Mouse (Mus musculus) T-helper 1 cell (primary cell): Measurements from ENCODE around the gene Rgs19.

Experiments
- in situ Hi-C: fragments of 300-600 bp; cut with MboI, MseI; formaldehyde crosslinking; loops from one replicate; pipeline ENCODE4 v1.15.1; 2025; ENCODE audit warnings: high pct_unique_total_duplicates

The Rgs19 gene

GRCm38 (mm10) chr2:181693339-181694280 is at the start of gene Rgs19:
Rgs19 (minus strand) TSS chr2:181693977.
- in situ Hi-C loops = loop anchor here (5.0 kb wide), 1 partner anchor 51 kb away; no protein-coding TSS in a partner anchor

DNA sequence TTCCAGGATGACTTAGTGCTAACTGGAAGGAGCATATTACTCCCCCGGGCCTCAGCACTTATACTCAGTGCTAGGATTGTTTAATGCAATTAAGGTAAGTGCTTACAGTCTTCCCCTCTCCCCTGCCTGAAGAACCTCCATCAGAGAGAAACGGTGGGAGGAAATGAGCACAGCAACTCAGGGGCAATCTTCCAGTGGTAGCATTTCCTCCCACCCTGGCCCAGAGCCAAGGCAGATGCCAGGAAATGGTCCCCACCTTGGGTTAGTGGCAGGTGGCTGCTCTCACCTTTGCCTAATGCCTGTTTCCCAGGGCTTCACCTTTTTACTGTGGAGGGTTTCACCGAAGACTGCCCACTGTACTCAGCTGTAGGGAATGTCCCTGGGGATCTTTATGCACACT is 36.3 kb upstream of the Rgs19 start:
- in situ Hi-C loops = no loop called here

DNA sequence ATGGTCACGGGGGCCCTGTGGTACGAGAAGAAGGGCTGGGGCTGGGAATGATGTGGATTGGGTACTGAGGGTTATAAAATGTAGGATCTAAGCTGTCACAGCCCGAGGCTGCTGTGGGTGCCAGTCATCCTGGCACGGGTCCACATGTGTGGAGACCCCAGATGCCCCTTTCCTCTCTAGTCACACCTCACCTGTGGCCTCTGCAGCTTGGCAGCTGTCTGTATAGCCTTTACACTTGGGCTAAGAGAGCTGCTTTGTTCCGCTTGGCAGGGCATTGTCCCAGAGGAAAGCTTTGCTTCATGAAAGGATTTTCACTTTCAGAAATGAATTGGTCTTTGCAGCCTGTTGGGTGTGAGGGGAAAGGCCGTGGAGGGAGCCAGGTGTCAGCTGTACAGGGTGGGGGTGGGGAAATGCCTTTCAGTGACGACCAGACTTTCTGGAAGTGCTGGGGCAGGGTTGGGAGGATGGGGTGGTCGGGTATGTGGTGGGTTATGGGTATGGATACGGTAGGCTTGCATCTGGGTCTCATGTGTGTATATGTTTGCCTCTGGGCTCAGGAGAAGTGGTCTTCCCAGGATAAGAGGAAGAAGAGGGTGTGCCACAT is 34.0 kb upstream of the Rgs19 start:
- in situ Hi-C loops = no loop called here

DNA sequence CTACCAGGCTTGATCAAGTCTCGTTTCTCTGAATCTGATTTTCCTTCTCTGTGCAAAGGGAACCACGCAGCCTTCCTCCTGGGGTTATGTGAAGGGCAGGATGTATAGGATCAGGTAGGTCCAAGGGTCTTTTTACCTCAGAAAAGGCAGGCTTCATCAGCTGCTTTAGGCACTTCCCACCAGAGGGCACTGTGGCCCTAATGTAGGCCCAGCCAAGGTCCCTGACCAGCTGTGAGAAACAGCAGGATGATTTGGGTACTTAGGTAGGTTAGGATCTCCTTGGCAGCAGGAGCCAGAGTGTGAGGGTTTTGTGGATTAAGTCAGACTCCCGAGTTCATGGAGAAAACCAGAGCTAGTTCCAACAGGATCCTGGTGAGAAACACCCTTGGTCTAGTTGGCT is 28.4 kb upstream of the Rgs19 start:
- in situ Hi-C loops = loop anchor here (5.0 kb wide), 2 partner anchors 40 to 145 kb away; partner anchors contain the start of gene Myt1

DNA sequence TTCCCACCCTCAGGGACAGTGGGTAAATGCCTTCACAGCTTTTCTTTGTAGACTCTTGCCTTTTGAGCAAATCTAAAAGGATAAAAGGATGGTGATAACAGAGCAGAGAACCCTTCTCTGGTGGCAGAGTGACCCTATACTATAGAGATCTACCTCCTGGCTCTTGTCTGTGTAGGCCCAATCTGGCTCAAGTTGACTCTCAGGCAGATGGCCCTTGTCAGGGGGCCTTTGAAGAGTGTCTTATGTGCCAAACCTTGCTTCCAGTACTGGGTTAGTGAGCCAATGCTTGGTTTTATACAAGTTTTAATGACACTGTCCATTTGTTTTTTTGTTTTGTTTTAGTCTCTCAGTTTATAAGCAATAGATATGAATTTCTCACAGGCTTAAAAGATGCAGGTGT is 27.4 kb upstream of the Rgs19 start:
- in situ Hi-C loops = loop anchor here (5.0 kb wide), 2 partner anchors 41 to 146 kb away; partner anchors contain the start of gene Myt1

DNA sequence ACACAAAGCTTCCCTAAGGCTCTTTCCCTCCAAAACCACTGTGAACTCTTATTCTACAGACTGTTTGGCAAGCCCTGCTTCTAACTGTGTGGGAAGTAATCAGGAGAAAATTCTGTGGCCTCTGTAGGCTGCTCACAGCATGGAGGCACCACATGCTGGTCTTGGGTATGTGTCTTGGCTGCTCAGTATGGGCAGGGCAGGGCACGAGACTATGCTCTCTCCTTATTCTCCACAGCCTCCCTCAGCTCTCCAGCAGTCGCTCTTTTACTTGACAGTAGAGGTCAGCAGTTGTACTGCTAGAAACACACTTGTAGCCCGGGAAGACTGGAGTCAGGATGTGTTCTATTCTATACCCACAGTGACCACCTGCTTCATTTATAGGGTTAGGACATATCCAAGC is 26.3 kb upstream of the Rgs19 start:
- in situ Hi-C loops = loop anchor here (5.0 kb wide), 2 partner anchors 42 to 147 kb away; partner anchors contain the start of gene Myt1

GRCm38 (mm10) chr2:181716991-181717390 is 23.2 kb upstream of the Rgs19 start:
- in situ Hi-C loops = no loop called here

DNA sequence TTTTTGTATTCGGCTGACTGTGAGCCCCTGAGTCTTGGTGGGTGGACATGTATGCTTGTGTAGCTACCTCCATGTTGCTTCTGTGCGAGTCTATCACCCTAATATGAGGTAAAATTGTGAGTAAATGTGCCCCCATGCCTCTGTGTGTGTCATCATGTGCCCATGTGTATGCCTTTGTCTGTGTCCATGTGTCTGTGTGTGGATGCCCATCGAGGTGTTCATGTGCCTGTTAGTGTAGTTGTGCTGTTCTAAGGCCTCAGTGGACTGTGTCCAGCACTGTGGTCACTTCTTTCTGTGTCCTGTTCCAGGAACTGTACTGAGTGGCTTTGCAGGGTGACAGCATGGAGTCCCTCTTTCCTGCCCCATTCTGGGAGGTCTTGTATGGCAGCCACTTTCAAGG is 21.6 kb upstream of the Rgs19 start:
- in situ Hi-C loops = no loop called here

DNA sequence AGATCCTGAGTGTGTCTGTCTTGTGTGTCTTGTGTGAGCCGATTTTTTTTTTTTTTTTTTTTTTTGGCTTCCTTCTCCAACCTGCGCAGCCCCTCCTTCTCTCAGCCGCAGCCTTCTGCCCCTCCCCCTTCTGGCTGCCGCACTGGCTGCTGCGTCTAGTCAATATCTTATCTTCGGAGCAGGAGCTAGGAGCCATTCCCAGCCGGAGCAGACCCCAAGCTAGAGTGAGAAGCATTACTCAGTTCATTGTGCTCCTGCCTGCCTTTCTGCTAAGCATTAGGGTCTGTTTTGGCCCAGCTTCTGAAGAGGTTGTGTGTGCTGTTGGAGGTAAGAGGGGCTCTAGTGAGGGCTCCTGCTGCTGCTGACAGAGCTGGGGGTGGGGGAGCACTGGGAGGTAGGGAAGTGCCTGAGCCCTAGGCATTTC is 21.1 kb upstream of the Rgs19 start, which contains the start of gene Oprl1:
TSS of gene Oprl1 (plus strand) at position 114 of the 424 bp plus-strand sequence.
- in situ Hi-C loops = no loop called here

DNA sequence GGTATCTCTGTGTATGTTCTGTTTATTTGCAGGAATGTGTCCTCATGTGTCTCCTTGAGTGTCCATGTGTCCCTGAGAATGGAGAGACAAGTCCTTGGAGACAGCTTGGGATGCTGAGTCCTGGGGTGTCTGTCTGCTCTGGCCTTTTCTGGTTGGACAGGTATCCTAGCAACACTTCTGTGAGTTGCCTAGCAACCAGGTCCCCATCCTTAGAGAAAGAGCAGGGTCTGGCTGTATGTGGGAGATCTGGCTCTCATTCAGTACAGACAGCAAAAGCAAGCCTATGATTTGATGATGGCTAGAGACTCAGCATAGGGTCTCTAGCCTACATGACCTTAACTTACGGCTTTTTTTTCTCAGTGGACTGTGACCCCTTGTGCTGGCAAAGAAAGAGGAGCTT is 20.0 kb upstream of the Rgs19 start:
- in situ Hi-C loops = no loop called here

DNA sequence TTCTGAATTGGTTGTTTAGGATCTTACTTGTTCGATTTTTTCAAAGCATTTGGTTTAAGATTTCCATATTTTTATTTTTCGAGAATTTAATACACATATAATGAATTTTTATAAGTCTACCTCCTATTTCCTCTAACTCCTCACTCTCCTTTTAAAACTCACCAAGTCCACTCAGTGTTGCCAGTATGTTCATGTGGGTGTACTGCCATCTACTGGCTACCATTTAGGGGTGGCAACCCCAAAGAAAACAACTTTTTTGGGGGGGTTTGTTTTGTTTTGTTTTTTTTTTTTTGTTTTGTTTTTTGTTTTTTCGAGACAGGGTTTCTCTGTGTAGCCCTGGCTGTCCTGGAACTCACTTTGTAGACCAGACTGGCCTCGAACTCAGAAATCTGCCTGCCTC is 12.9 kb upstream of the Rgs19 start:
- in situ Hi-C loops = no loop called here

GRCm38 (mm10) chr2:181698241-181698640 is 4.5 kb upstream of the Rgs19 start, which contains the start of gene Lkaaear1:
Lkaaear1 (minus strand) TSS chr2:181698442.
- in situ Hi-C loops = no loop called here

DNA sequence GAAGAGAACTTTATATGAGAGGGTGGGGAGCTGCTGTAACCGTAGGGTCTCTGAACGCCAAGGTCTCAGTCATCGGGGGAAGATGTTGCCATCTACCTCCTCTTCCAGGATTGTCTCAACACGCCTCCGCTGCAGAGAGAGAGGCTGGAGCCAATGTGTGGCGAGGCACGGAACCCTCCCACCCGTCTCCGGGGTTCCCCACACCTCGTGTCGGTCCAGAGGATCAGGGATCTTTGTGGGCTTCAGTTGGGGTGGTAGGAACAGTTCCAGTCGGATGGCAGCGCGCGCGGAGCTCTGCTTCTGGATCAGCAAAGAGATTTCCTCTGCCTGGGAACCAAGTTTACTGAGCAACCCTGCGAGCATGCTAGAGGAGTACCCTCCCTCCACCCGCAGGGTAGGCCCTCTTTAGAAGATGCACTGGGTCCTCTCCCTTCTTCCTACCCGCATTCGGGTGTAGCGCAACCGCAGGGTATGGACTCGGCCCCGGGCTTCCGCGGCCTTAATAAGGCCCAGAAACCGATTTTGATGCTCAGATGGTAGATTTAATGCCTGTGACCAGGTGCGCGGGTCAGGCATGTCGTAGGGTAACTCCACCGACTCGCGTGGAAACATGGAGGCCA is 3.1 kb upstream of the Rgs19 start:
- in situ Hi-C loops = no loop called here

DNA sequence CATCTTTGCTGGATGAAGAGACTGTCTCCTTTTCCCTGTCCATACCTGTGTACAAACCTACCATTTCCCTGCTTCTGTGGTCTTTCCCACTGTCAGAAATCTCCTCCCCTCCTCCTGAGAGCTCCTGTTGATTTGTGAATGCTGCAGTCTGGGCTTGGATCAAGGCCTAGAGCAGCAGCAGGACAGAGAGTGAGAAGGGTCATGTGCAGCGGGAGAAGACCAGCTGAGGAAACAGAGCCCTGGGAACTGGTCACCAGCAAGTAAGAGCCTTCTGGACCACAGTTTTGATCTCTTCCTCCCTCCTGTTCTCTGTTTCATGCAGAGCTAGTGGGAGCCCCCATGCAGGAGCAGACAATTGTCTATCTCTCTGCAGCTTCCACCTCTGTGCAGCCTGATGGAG is 2.0 kb upstream of the Rgs19 start:
- in situ Hi-C loops = no loop called here

- in situ Hi-C loops = loop anchor here (5.0 kb wide), 1 partner anchor 52 kb away; no protein-coding TSS in a partner anchor
Measured at GRCm38 (mm10) chr2:181694581-181694980, 804 bp upstream of the Rgs19 start.

DNA sequence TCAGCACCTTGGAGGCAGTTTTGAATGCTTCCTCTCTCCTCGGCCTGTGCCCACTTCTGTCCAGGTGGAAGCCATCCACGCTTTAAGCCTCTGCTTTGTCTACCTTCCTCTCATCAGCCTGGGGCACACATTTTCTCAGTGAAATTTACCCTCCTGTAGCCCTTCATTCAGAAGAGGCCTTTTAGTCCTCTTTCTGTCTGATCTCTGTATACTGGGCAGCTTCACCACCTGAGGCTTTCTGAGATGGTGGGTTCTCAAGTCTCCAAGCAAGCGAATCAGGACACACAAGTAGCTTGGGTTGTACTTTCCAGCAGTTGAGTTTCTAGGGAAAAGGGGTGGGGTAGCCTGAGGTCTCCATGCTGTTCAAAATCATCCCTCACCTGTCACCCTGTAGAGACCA is 1.5 kb downstream of the Rgs19 start:
- in situ Hi-C loops = loop anchor here (5.0 kb wide), 1 partner anchor 50 kb away; no protein-coding TSS in a partner anchor

DNA sequence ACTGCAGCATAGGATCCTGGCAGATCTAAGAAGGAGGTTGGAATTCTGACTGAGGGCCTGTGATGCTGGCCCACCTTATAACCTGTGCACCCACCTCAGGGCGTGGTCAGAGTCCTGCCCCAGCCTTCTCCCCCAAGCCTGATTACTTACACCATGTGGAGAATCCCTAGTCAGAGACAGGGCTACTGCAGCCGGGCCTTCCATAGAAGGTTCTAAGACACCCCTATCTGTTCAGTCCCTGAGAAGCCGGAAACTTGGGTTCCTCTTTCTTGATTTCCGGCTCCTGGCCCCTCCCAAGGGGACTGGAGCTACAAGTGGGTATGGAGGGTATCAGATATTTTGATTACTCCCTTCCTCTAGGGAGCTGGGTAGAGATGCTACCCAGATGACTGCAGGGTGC is 2.2 kb downstream of the Rgs19 start:
- in situ Hi-C loops = loop anchor here (5.0 kb wide), 1 partner anchor 49 kb away; no protein-coding TSS in a partner anchor

GRCm38 (mm10) chr2:181691083-181691482 is 2.7 kb downstream of the Rgs19 start:
- in situ Hi-C loops = loop anchor here (5.0 kb wide), 1 partner anchor 49 kb away; no protein-coding TSS in a partner anchor

GRCm38 (mm10) chr2:181689466-181690160 is 4.2 kb downstream of the Rgs19 start:
- in situ Hi-C loops = loop anchor here (5.0 kb wide), 1 partner anchor 47 kb away; no protein-coding TSS in a partner anchor

DNA sequence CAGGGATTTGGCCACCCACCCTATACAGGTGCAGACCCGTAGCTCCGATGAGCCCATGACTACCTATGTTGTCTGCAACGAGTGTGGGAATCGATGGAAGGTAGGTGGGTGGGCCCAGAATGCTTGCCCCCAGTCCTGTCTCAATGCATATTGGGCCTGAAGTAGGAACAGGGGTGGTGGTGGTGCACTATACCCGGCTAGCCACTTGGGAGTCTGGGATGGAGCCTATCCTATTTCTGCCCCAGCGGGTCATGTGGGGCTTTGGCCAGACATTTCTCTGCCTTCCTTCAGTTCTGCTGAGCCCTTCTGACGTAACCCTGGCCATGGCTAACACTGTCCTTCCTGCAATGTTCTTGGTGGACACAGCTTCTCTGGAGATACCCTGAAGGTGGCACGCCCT is 6.2 kb downstream of the Rgs19 start:
- in situ Hi-C loops = no loop called here

DNA sequence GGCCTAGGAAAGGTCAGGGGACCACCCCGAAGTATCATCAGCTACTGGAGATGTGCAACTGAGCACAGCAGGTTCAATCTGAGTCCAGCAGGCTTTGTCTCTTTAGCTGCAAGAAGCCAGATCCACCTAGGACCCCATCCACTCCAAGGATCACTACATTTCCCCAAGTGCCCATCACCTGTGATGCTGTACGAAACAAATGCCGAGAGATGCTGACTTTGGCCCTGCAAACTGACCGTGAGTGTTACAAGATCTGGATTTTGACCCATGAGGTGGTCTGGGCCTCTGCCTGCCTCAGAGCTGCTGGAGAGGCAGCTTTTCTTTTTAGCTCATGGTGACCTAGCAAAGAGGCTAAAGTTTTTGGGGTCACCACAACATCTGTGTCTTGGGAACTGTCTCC is 8.1 kb downstream of the Rgs19 start:
- in situ Hi-C loops = no loop called here
